In the genomic region with DNA sequence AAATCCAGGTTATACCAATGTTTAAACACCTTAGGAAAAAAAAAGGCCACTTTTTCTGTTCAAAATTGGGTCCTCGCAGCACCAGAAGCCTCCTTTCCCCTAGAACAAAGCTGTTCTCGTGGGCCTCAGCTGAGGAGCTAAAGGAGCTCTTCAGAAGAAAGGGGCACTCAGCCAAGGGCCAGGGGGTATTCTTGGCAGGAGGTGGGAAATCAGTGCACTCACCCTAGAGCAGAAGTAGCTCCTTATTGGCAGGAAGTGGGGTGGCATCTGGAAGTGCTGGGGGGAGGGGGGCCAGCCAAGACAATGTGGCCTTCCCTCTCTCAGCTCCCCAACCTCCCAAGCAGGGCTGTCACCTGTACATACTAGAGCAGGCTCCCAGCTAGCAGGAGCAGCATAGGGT, we compare ENCODE assay signal across 22 mouse cellular contexts. TPM values are rescaled to one million over a fixed set of nuclear protein-coding genes. Genes with fewer than 3 reads are reported as not detected.
DNase-seq lines count a peak whose midpoint lies in the region; ATAC-seq and TF ChIP-seq lines count a peak whose summit lies in the region.
"Had no signal": no experiment of that assay in that cellular context is flagged by ENCODE, and none has a peak within 500 bp of the region (broad histone marks: within the 10 kb centered on the region; RNA-seq: fewer than 3 reads in every experiment).

No protein-coding gene starts in this region.

- ATAC-seq in hindbrain, embryonic 15.5 days (ENCODE audit: low FRiP score, low read depth), result no peak
- ATAC-seq: intestine, embryonic 15.5 days had no signal

- TF ChIP-seq CTCF in brain, embryonic 14.5 days (IDR thresholded peaks at IDR 0.05; ENCODE audit: borderline replicate concordance, extremely low read depth, insufficient read depth, insufficient read length), result no peak
- TF ChIP-seq CTCF in kidney, adult 2 months (conservative IDR thresholded peaks at IDR 0.05; ENCODE audit: insufficient read depth, insufficient read length, low read depth, low read length), result no peak

- 61% methylated on average over 2 of the region's 2 CpGs for WGBS in hindbrain, embryonic 15.5 days
- WGBS in hindbrain, embryonic 10.5 days, result 91% methylated on average over 2 of the region's 2 CpGs
- WGBS in kidney, adult 2 months, result 77% methylated on average over 2 of the region's 2 CpGs

- H3K36me3 ChIP-seq in hindbrain, embryonic 15.5 days, result peaks cover 89% of the 10 kb centered on the region
- peaks cover 100% of the 10 kb centered on the region for H3K36me3 ChIP-seq in hindbrain, embryonic 10.5 days
- H3K36me3 ChIP-seq in kidney, adult 2 months (ENCODE audit: control insufficient read depth, insufficient read depth, low read length), result peaks cover 6% of the 10 kb centered on the region

- no peak for TF ChIP-seq POLR2A in brain, embryonic 14.5 days (IDR thresholded peaks at IDR 0.05; ENCODE audit: borderline replicate concordance, extremely low read depth, insufficient read depth, insufficient read length, poor library complexity, severe bottlenecking)
- no peak for TF ChIP-seq POLR2A in kidney, adult 2 months (IDR thresholded peaks at IDR 0.05; ENCODE audit: low read depth, low read length)

- H3K9me3 ChIP-seq in hindbrain, embryonic 15.5 days, result no peaks in the 10 kb centered on the region
- H3K9me3 ChIP-seq in hindbrain, embryonic 10.5 days, result no peaks in the 10 kb centered on the region
- H3K9me3 ChIP-seq: embryonic facial prominence, embryonic 13.5 days; intestine, embryonic 15.5 days; limb, embryonic 12.5 days; liver, embryonic 13.5 days had no signal

- no peak overlapping the region for H3K4me2 ChIP-seq in hindbrain, embryonic 15.5 days
- H3K4me2 ChIP-seq: embryonic facial prominence, embryonic 13.5 days; intestine, embryonic 15.5 days; limb, embryonic 12.5 days; liver, embryonic 13.5 days; midbrain, embryonic 11.5 days had no signal

- no peak overlapping the region for H3K4me3 ChIP-seq in hindbrain, embryonic 15.5 days
- no peak overlapping the region for H3K4me3 ChIP-seq in hindbrain, embryonic 10.5 days
- H3K4me3 ChIP-seq in kidney, adult 2 months (ENCODE audit: insufficient read depth, low read depth, low read length), result no peak overlapping the region
- H3K4me3 ChIP-seq: embryonic facial prominence, embryonic 13.5 days; heart, adult 2 months; intestine, embryonic 15.5 days; limb, embryonic 12.5 days; liver, embryonic 13.5 days had no signal

- H3K4me1 ChIP-seq in hindbrain, embryonic 15.5 days (replicated peaks), result no peaks in the 10 kb centered on the region
- H3K4me1 ChIP-seq in hindbrain, embryonic 10.5 days (replicated peaks), result no peaks in the 10 kb centered on the region
- peaks cover 9% of the 10 kb centered on the region; the same call in 1 of the 2 replicates for H3K4me1 ChIP-seq in kidney, adult 2 months (ENCODE audit: control insufficient read depth, insufficient read depth, low read length)
- H3K4me1 ChIP-seq: embryonic facial prominence, embryonic 13.5 days; intestine, embryonic 15.5 days; limb, embryonic 12.5 days; liver, embryonic 13.5 days had no signal

- no peaks in the 10 kb centered on the region for H3K27me3 ChIP-seq in hindbrain, embryonic 15.5 days
- H3K27me3 ChIP-seq in hindbrain, embryonic 10.5 days (ENCODE audit: insufficient read depth, poor library complexity, severe bottlenecking), result no peaks in the 10 kb centered on the region
- H3K27me3 ChIP-seq in kidney, adult 2 months (replicated peaks; ENCODE audit: control insufficient read depth, insufficient read depth, low read length), result no peaks in the 10 kb centered on the region
- H3K27me3 ChIP-seq: embryonic facial prominence, embryonic 13.5 days; intestine, embryonic 15.5 days; limb, embryonic 12.5 days; liver, embryonic 13.5 days had no signal

- H3K27ac ChIP-seq in hindbrain, embryonic 15.5 days (replicated peaks), result 0 out of 2 replicates have a peak overlapping the region, but pooled peaks have one; percentile 20
- no peak overlapping the region for H3K27ac ChIP-seq in hindbrain, embryonic 10.5 days
- no peak overlapping the region for H3K27ac ChIP-seq in kidney, adult 2 months (ENCODE audit: insufficient read depth, low read depth, low read length)
- H3K27ac ChIP-seq: embryonic facial prominence, embryonic 13.5 days; heart, adult 2 months; intestine, embryonic 15.5 days; limb, embryonic 12.5 days; liver, embryonic 13.5 days had no signal

- H3K9ac ChIP-seq in hindbrain, embryonic 15.5 days, result no peak overlapping the region
- H3K9ac ChIP-seq: embryonic facial prominence, embryonic 13.5 days; intestine, embryonic 15.5 days; limb, embryonic 12.5 days; liver, embryonic 13.5 days had no signal

- peak; percentile 33 for DNase-seq in cerebellum, adult 11-12 months
- DNase-seq in cerebellum, adult 18-20 months, result no peak
- DNase-seq in hindbrain, embryonic 10.5 days (ENCODE audit: low spot score), result no peak
- DNase-seq in brain, embryonic 14.5 days (ENCODE audit: low read depth), result peak; percentile 73
- DNase-seq in lung, postnatal 10 days, result peak; percentile 65
- DNase-seq in adrenal gland, postnatal 36 days, result no peak
- DNase-seq in kidney, adult 2 months, result no peak
- DNase-seq: adrenal gland, postnatal 10 days; cerebellum, adult 8-10 months; gastrocnemius, postnatal 25 days; heart, adult 2 months; heart, postnatal 36 days; kidney, postnatal 36 days; liver, embryonic 13.5 days had no signal

RNA-seq across cellular contexts. Expression of a gene that starts 11.3 kb away (rescaled TPM):
- polyA plus RNA-seq in hindbrain, embryonic 15.5 days (2015; fragmentation: Nextera tagmentation; extraction: Ambion mirVana), result 63.0 and 64.6 TPM in 2 replicates
- 70.4 and 81.6 TPM in 2 replicates for polyA plus RNA-seq in hindbrain, embryonic 10.5 days (2016; fragmentation: Nextera tagmentation; extraction: Ambion mirVana)
- 47.2 and 55.3 TPM in 2 replicates for polyA plus RNA-seq in brain, embryonic 14.5 days (2012; rRNA removed)
- total RNA-seq in adrenal gland, postnatal 36 days (2021), result 10 to 100 TPM; 45.0 to 45.3 TPM
- 33.0 and 33.3 TPM in 2 replicates for polyA plus RNA-seq in kidney, adult 2 months (2012; rRNA removed)

RNA-seq across cellular contexts. Expression of a gene that starts 11.3 kb away (rescaled TPM):
- 121 and 125 TPM in 2 replicates for polyA plus RNA-seq in hindbrain, embryonic 15.5 days (2015; fragmentation: Nextera tagmentation; extraction: Ambion mirVana)
- polyA plus RNA-seq in hindbrain, embryonic 10.5 days (2016; fragmentation: Nextera tagmentation; extraction: Ambion mirVana), result 89.2 and 94.2 TPM in 2 replicates
- 69.7 and 79.3 TPM in 2 replicates for polyA plus RNA-seq in brain, embryonic 14.5 days (2012; rRNA removed)
- 100 to 1,000 TPM in 1 of 2 experiments, 10 to 100 TPM in 1; 94.3 to 106 TPM for total RNA-seq in adrenal gland, postnatal 36 days (2021)
- polyA plus RNA-seq in kidney, adult 2 months (2012; rRNA removed), result 57.2 and 61.6 TPM in 2 replicates

RNA-seq across cellular contexts. Expression of a gene that starts 12.8 kb away (rescaled TPM):
- 181 and 189 TPM in 2 replicates for polyA plus RNA-seq in hindbrain, embryonic 15.5 days (2015; fragmentation: Nextera tagmentation; extraction: Ambion mirVana)
- 135 and 152 TPM in 2 replicates for polyA plus RNA-seq in hindbrain, embryonic 10.5 days (2016; fragmentation: Nextera tagmentation; extraction: Ambion mirVana)
- 106 and 117 TPM in 2 replicates for polyA plus RNA-seq in brain, embryonic 14.5 days (2012; rRNA removed)
- total RNA-seq in adrenal gland, postnatal 36 days (2021), result 100 to 1,000 TPM; 149 to 156 TPM
- 115 and 118 TPM in 2 replicates for polyA plus RNA-seq in kidney, adult 2 months (2012; rRNA removed)

RNA-seq across cellular contexts. Expression of a gene that starts 12.9 kb away (rescaled TPM):
- 88.0 and 91.8 TPM in 2 replicates for polyA plus RNA-seq in hindbrain, embryonic 15.5 days (2015; fragmentation: Nextera tagmentation; extraction: Ambion mirVana)
- polyA plus RNA-seq in hindbrain, embryonic 10.5 days (2016; fragmentation: Nextera tagmentation; extraction: Ambion mirVana), result 84.0 and 86.4 TPM in 2 replicates
- 49.9 and 65.5 TPM in 2 replicates for polyA plus RNA-seq in brain, embryonic 14.5 days (2012; rRNA removed)
- 10 to 100 TPM; 27.3 to 36.0 TPM for total RNA-seq in adrenal gland, postnatal 36 days (2021)
- polyA plus RNA-seq in kidney, adult 2 months (2012; rRNA removed), result 14.0 and 15.9 TPM in 2 replicates

RNA-seq across cellular contexts. Expression of a gene that starts 21.6 kb away (rescaled TPM):
- polyA plus RNA-seq in hindbrain, embryonic 15.5 days (2015; fragmentation: Nextera tagmentation; extraction: Ambion mirVana), result 0.12 and 0.14 TPM in 2 replicates
- not detected in 2 replicates for polyA plus RNA-seq in hindbrain, embryonic 10.5 days (2016; fragmentation: Nextera tagmentation; extraction: Ambion mirVana)
- polyA plus RNA-seq in brain, embryonic 14.5 days (2012; rRNA removed), result 0.15 and 0.32 TPM in 2 replicates
- not detected for total RNA-seq in adrenal gland, postnatal 36 days (2021)
- polyA plus RNA-seq in kidney, adult 2 months (2012; rRNA removed), result not detected in 2 replicates
- total RNA-seq: adrenal gland, postnatal 10 days; gastrocnemius, postnatal 25 days; heart, adult 2 months; heart, postnatal 36 days had no signal
- polyA plus RNA-seq: embryonic facial prominence, embryonic 13.5 days; heart, adult 2 months; heart, embryonic 14.5 days; intestine, embryonic 15.5 days; kidney, embryonic 14.5 days; limb, embryonic 12.5 days; midbrain, embryonic 11.5 days; neural tube, embryonic 14.5 days had no signal

Comparison
In these comparisons a context has a peak if more than half of its experiments do, and no peak if none do; other contexts are left out.
1. DNase-seq: peak in cerebellum, adult 11-12 months (single experiment), brain, embryonic 14.5 days (single experiment) and lung, postnatal 10 days (single experiment); none in cerebellum, adult 18-20 months (0 of 2), hindbrain, embryonic 10.5 days (single experiment), adrenal gland, postnatal 36 days (0 of 2) and kidney, adult 2 months (single experiment).